Mouse (Mus musculus): Measurements from ENCODE around the gene Tns3.

The Tns3 gene

DNA sequence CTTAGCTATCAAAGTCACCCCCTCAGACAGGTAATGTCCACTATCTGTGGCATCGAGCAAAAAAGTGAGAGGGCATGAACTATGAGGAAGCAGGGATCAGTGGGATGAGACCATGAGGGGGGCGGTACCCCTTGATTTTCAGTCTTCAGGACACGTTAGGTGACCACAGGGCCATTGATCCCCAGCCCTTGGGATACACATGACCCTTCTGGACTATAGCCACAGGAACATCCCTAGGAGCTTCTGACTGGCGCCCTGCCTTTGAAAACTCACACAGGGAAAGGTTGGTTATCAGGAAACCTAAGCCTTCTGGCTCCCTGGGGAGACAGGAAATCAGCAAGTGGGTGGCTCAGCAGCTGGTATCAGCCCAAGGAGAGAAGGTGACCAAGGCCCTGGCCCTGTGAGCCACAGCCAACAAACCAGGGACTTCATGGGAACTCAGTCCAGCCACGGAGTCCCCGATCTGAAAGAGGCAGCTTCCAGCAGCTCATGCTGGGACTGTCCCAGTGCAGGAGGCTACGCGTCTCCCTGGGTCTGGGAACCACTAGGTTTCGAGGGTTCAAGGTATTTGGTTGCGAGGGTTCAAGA, 12.8 kb downstream of the Tns3 start:
- DNase-seq (ENCODE audit: low spot score in 2 of 2) = no peak

DNA sequence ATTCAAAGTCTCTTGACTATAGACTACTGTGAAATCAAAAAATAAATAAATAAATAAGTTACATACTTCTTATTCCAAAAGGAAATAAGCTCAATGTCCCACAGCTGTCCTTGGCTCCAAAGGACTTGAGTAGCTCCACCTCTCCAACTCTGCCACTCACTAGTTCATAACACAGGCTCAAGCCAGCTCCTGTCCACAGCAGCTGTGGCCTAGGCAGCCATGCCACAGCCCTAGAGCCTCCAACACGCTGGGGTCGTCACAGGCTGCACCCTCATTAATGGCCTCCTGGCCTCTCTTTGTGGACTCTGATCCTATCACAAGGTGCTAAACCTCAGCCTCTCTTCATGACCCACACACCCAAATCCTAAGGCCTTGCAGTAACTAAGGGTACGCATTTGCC, 18.7 kb downstream of the Tns3 start:
- no peak for DNase-seq (ENCODE audit: low spot score in 2 of 2)

DNA sequence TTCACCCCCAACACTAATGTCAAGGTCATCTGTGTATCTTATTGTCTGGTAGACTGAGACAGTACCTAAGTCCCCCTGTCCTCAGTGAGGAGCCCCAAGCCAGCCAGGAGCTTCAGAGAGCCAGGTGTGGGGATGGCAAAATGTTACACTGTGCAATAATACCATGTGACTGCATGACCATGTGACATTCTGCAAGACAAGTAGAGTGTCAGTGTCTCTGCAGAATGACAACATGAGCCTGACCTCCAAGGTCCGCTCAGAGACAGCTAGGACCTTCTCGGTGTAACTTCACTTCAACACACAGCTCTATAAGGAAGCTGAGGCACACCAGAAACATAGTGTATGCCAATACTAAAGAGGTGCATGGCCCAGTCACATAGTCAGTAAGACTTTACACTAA, 20.1 kb downstream of the Tns3 start:
- no peak for DNase-seq (ENCODE audit: low spot score in 2 of 2)

DNA sequence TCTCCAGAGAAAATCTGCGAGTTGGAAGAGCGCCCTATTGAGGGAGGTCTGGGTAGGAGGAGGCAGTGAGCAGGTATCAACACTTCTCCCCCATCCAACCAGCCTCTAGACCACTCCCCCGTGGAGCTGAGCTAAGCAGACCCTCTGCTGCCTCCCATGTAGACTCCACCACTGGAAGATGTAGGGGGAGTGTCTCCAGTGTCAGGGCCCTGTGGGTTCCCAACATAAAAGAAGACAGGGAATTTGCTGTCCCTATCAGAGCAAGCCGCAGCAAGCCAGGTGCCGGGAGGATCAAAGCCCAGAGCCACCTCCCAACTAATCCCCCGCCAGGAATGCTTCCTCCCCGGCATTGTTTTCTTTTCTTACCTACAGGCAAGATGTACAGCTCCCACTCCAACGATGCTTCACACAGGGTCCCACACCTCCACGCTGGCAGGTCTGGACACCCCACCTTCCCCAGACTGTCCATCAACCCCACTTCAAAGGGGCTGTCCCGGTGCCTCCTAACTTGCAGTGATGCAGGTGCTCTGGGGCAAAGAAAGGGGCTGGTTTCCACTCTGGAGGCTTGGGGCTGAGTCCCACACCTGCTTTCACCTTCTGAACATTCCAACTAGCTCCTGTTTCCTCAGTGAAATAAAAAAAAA, 22.6 kb downstream of the Tns3 start:
- DNase-seq (ENCODE audit: low spot score in 2 of 2) = no peak

DNA sequence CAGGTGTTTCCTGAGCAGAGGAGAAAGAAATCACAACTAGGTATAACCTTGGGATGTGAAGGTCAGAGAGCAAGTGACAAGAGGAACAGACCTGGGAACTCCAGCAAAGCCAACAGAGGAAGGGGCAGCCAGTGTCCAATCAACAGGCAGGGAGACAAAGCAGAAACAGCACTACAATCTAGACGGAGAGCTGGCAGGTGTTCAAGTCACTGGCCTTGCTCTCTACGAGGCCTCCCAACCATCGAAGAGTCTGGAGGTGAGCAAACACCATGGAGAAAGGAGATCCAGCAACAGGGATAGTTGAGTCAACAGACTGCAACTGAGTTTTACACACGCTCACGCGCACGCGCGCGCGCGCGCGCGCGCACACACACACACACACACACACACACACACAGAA, 24.6 kb downstream of the Tns3 start:
- DNase-seq (ENCODE audit: low spot score in 2 of 2) = no peak

DNA sequence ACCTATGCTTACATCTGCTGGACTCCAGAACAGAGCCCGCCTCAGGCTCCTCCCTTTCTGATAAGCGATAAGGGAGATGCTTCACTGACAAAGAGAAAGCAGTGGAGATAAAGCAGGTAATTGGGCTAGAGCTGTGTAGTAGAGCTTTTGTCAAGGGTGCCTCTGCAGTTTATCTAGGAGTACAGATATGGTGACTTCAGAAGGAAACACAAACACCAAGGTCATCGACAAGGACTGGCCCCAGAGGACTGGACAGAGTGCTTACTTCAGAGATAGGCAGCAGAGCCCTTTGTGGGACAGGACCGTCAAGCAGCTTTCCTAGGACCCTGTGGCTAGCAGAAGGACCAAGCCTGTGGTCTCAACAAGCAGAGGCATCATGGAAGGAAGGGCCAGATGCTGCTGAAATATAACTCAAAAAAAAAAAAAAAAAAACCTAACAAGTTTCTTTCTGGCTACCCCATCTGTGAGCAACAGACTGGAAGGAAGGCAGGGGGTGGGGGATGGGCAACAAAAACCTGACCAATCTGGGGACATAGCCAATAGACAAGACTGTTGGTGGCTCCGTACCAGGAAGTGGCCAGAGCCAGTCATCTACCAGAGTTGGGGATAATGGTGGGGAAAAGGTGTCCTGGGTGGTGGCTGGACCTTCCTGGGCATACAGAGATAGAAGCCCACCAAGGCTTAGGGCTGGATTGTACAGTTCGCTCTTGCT, 25.2 kb downstream of the Tns3 start:
- no peak for DNase-seq (ENCODE audit: low spot score in 2 of 2)

DNA sequence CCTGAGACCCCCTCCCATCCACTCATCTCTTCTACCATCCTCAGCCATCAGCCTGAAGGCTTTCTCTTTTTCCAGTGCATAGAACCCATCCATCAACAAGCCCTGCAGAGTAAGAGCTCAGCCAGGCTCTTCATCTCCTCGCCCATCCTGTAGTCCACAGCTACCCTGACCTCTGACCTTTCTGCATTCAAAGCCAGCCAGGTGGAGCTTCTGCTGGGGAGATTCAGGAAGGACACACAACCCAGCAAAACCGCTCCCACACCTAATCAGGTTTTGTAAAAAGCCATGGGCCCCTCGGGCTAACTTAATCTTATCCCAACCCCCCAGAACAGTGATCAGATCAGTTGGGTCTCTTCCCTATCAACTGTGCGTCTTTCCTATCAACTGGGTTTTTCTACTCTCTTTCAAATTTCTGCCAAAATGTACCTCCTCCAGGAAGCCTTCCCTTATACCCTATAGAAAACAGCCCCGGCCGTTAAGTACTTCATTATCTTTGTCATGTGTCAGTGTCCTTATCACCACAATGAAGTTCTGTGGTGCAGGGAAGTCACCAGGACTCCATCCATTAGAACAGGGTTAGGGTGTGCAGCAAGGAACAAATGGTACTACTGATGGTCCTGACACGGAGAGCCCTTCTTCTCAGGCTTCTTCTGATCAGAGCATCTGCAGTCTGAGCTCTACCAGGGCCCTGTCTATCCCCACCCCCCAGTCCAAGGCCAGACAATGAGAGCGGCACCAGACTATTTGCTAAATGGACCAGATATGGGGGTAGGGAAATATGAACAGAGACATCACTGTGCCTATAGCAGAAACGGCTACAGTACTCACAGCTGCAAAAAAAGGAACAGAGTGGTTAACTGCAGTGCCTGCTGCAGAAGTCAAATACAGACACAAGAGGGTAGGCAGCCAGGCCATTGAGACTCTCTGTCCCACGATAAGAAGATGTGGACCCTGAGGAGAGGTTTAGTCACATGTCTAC, 26.6 kb downstream of the Tns3 start:
- no peak for DNase-seq (ENCODE audit: low spot score in 2 of 2)

DNA sequence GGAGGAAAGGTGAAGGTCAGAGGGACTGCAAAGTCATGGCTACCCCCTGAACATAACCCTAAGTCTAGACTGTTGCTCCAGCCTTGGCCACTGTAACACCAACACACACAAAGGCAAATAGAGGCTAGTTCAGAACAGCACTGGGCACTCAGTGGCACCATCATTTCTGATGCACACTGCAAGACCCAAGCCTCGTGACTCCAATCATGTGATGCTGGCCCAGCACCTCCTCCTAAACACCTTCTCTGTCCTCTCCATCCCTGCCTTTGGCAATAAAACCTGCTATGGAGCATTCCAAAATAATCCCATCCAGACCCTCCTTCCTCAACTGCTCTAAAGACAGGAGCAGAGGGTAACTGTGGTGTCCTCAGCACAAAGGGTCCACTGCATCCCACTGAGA, 27.7 kb downstream of the Tns3 start:
- no peak for DNase-seq (ENCODE audit: low spot score in 2 of 2)

DNA sequence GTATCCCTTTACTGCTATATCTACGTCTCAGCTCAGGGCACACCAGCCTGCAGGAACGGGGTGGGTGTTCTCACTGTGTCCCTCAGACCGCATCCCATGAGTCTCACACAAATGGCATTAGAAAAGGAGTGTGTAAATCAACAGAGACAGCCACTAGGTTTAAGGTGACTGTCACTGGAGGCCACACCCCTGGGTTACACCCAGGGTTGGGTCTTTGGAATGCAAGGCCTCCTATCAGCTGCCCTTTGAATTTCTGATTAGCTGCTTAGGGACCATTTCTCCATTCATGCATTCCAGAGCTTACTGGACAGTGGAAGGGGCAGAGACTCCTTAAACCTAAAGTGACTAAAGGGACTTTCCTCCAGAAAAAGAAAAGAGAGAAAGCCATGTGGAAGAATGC, 28.6 kb downstream of the Tns3 start:
- DNase-seq (ENCODE audit: low spot score in 2 of 2) = no peak

DNA sequence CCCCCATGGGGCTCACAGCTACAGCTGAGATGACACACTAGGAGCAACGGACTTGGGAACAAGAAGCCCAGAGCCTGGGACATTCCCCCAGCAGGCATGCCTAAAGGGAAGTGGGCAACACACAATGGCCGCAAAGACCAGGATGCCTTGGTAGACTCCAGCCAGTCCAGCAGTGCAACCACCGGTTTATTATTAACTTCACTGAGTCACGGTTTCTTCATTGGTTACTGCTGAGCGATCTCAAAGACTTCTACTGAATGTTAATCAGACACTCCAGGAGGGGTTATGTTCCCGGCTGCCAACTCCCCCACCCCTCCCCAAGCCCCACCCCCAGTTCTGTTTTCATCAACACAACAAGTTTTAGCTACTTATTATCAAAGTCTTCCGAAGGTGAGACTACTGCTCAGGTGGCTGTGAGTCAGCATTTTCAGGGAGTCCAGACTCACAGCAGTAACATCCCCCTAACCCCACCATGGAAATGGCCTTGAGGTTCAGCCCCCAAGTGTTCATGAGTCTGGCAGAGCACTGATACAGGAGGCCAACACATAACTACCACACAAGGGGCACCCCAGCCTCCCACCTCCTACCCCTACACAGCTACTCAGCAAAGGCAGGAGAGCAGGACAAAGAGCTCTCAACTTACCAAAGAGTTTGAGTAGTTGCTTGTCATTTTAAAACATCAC, 29.5 kb downstream of the Tns3 start:
- no peak for DNase-seq (ENCODE audit: low spot score in 2 of 2)

DNA sequence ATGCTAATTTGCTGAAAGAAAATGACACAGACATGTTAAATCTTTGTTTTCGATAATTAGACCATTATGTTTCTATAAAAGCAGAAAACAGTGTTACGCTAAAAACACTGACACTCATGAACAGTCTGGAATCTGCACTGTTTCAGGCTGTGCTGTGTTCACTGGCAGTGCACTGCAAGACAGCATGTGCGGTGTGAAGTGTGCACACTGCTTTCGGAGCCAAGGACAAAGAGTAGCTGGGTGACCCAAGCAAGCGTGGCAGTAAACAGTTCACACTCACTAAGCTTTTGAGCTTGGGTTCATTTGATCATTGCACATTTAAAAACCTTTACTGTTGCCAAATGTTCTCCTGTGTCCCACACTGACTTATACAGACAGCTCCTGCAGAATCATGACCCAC, 32.2 kb downstream of the Tns3 start:
- no peak for DNase-seq (ENCODE audit: low spot score in 2 of 2)

DNA sequence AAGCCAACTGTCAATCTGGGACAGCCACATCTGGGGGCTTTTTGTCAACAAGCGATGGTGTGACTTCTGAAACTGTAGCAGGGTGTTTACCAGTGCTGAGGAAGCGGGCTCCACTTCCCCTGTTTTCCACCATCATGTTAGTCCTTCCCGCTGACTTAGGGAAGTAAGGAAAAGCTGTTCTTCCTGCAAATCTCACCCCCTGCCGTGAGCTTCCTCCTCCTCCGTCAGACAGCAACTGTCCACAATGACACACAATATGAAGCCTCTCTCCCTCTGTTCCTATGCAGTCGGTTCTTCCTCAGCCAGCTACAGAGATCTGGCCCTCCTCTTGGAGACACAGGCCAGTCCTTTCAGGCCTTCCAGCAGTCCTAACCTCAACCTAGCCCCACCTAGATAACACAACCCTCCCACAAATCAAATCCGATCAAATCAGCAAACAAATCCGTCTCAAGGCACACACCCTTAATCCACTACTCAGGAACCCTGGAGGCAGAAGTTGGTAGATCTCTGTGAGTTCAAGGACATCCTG, 34.4 kb downstream of the Tns3 start:
- DNase-seq (ENCODE audit: low spot score in 2 of 2) = no peak

DNA sequence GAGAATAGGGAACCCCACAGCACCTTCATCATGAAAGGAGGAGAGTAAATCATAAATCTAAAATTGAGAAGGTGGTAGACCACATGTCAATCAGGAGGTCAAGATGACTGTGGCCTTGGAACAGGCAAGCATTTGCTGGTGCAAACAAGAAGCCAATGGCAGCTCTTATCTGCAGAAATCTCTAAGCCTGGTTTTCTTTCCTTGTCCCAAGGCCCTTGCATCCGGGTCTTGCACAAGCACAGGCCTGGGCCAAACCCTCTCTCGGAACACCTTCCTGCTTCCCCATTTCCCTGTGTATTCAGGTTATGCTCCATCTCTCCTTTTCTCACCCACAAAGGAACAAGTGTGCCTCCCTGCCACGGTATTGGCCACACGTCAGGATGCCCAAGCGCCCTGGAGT, 35.0 kb downstream of the Tns3 start:
- no peak for DNase-seq (ENCODE audit: low spot score in 2 of 2)

DNA sequence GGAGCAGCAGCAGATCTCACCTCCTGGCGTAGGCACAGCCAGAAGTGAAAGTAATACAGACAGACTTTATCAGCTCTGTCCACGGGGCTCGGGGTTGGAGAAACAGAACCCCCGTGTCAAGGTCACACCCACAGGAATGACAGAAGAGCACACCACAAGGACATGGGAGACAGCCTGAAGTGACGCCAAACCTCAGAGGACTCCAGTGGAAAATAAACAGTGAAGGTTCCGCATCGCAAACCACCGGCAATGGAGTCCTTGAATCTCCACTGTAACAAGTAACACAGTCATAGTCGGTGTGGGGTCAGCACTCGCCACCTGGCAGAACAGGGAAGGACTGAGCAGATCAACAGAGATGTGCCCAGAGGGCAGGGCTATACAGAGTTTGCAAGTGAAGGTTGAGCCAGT, 35.5 kb downstream of the Tns3 start:
- no peak for DNase-seq (ENCODE audit: low spot score in 2 of 2)

DNA sequence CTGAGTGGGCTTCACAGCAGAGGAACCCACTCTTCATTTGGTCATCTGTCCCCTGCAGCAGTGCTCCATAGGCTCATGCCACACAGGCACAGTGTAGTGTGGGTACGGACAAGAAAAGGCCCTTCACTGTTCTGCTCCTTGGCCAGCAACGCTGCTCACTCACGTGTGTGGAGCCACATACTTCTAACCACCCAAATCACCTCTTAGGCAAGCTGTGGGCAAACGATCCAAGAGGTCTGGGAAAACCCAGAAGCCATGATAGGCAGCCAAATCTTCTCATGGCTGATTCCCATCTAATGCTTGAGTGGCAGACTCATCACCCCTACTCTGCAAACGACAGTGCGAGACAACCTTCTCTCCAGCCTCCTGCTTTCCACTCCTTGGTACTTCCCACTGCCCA, 37.2 kb downstream of the Tns3 start:
- DNase-seq (ENCODE audit: low spot score in 2 of 2) = no peak

DNA sequence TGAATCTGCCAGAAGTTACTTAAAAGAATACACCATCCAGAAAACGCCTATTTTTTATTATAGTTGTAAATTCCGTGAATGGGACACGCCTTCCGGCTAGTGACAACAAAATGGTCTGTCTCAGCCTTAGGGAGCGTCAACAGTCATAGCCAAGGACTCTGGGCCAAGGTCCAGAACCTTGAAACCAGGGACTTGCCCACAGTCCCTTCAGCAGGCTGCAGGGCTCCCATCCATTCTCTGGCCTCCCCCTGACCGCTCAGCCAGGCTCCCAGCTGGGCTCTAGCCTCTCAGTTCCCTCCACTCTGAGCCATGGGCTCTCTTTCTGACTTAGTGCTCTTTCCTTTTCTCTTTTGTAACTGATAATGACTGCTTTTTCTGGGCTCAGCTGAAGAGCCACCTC, 37.6 kb downstream of the Tns3 start:
- no peak for DNase-seq (ENCODE audit: low spot score in 2 of 2)

DNA sequence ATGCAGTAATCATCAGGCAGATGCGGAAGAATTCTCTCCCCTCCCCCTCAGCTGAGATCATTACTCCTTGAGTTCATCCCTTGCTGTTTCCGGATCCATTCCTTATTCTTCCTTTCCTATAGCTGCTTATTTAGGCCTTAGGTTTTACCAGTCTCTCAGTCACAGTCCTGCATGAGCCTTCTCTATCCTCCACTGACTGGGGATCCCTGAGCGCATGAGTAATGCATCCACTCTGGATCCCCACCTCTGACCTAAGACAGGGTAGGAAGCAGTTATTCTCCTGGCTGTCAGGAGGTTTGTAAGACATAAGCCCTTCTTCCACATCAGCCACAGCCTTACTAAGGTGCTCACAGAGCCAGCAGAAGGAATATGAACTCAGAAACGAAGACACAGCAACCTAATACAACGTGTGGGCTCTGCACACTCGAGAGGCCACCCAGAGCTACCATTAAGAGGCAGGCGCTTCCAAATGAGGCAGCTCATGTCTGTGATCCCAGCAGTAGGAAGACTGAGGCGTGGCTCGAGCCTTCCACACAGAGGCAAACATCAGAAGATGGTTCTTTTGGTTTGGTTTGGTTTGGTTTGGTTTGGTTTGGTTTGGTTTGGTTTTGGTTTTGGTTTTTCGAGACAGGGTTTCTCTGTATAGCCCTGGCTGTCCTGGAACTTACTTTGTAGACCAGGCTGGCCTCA, 38.3 kb downstream of the Tns3 start:
- no peak for DNase-seq (ENCODE audit: low spot score in 2 of 2)

DNA sequence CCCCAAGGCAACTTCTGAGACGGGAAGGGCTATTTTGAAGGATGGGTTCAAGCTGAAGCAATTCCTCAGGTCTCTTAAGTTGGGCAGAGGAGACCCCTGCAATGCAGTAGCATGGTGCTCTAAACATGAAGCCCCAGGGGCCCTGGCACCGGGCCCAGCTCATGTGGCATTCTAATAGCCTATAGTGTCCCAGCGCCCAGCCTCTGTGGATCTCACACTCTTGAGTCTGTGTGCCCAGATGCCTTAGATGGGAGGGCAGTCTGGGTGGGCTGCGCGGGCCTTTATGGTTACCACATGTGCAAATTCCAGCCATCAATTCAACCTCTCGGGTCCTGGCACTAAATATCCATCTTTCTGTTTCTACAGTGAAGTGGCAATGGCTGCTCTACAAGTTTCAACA, 38.9 kb downstream of the Tns3 start:
- DNase-seq (ENCODE audit: low spot score in 2 of 2) = no peak

DNA sequence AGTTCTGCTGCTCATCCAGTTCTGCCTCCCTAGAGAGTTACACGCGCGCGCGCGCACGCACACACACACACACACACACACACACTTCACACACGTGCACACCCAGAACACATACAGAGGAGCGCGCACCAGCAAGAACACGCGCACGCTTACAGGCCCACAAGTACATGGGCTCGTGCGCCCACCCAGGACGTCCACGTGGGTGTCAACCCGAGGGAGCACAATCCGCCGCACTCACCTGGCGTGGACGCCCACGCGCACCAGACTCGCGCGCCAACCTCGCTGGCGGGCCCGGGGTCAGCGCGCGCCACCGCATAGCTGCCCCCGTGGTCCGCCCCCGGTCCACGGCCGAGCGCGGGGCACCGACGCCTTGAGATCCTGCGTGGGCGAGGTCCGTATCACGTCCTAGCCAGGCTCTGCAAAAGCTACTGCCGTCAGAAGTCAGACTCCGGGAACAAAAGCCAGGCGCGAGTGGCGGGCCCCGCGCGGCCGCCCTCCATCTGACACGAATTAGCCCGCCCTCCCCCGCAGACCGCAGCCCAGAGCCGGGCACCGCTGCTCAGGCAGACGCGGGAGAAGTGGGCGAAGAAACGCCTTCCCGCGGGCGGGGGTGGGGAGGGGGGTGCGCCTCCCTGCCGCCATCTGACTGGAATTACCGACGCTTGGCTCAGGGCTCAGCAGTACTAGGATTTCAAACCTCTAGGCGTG, 40.0 kb downstream of the Tns3 start:
- no peak for DNase-seq (ENCODE audit: low spot score in 2 of 2)

DNA sequence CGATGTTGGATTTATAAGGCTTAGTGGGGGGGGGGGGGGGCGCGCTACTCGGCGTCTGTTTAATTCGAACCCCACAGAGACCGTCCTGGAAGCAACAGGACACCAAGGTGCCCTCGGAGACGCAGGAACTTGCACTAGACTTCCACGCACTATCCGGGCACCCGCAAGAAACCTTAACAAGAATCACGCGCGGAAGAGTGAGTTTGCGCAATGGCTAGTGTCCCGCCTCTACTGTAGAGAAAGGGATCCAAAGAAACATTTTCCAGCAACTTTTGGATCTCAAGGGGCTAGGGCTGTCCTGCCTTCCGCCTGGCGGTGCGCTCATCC, 40.5 kb downstream of the Tns3 start:
- DNase-seq (ENCODE audit: low spot score in 2 of 2) = no peak

Measured in urinary bladder, postnatal 4 days (tissue).